Mouse (Mus musculus) intestine, embryonic 16.5 days (tissue): ENCODE data around the gene Kif6. TPM values are rescaled to one million over a fixed set of nuclear protein-coding genes. Genes with fewer than 3 reads are reported as not detected.

Experiments
- ATAC-seq: fragments of 200-750 bp; cut with Nextera tagmentation; 2 replicates; pipeline ENCODE4 v1.8.0; 2017; ENCODE audit warnings: moderate TSS enrichment, moderate library complexity
- H3K27ac ChIP-seq: fragments of 300-500 bp; sonication (generic); 2 replicates; pipeline ENCODE4 v1.5.1; 2014; ENCODE audit warnings: mild to moderate bottlenecking, low read length
- H3K27me3 ChIP-seq: fragments of 300-500 bp; sonication (generic); replicated peaks from 2 replicates; pipeline ENCODE4 v1.6.1; 2014; ENCODE audit warnings: low read length, control low read depth, mixed read lengths; ENCODE audit not compliant: control insufficient read depth, insufficient read depth
- H3K36me3 ChIP-seq: fragments of 300-500 bp; sonication (generic); 2 replicates; pipeline ENCODE4 v1.6.1; 2014; ENCODE audit warnings: low read length, control low read depth; ENCODE audit not compliant: control insufficient read depth, insufficient read depth
- H3K4me1 ChIP-seq: fragments of 300-500 bp; sonication (generic); 2 replicates; pipeline ENCODE4 v1.6.1; 2014; ENCODE audit warnings: low read length, control low read depth, mixed read lengths; ENCODE audit not compliant: control insufficient read depth, insufficient read depth
- H3K4me2 ChIP-seq: fragments of 300-500 bp; sonication (generic); 2 replicates; pipeline ENCODE4 v1.6.1; 2014; ENCODE audit warnings: low read depth, low read length, control low read depth
- H3K4me3 ChIP-seq: fragments of 300-500 bp; sonication (generic); 2 replicates; pipeline ENCODE4 v1.5.1; 2014; ENCODE audit warnings: mild to moderate bottlenecking, low read length
- H3K9ac ChIP-seq: fragments of 300-500 bp; sonication (generic); 2 replicates; pipeline ENCODE4 v1.6.1; 2014; ENCODE audit warnings: low read depth, low read length
- H3K9me3 ChIP-seq: fragments of 300-500 bp; sonication (generic); 2 replicates; pipeline ENCODE4 v1.6.1; 2016; ENCODE audit warnings: low read length, control low read depth; ENCODE audit not compliant: control insufficient read depth
- WGBS: fragments of 180-500 bp; shearing (Covaris S2); extraction: QIAGEN DNeasy Blood & Tissue Kit; methylation state at CpG from one replicate; pipeline ENCODE4 v1.1.7; 2014; 5-methylcytosine and 5-hydroxymethylcytosine counted together
- polyA plus RNA-seq: library from polyadenylated mRNA; unstranded; fragments of >200 nt; fragmentation: Nextera tagmentation; extraction: Ambion mirVana; gene quantifications from 2 replicates; pipeline ENCODE4 v1.2.1, GENCODE M21; 2015

Gene Kif6
- polyA plus RNA-seq, 1 experiment from 2014 or later = 1.1 TPM

DNA sequence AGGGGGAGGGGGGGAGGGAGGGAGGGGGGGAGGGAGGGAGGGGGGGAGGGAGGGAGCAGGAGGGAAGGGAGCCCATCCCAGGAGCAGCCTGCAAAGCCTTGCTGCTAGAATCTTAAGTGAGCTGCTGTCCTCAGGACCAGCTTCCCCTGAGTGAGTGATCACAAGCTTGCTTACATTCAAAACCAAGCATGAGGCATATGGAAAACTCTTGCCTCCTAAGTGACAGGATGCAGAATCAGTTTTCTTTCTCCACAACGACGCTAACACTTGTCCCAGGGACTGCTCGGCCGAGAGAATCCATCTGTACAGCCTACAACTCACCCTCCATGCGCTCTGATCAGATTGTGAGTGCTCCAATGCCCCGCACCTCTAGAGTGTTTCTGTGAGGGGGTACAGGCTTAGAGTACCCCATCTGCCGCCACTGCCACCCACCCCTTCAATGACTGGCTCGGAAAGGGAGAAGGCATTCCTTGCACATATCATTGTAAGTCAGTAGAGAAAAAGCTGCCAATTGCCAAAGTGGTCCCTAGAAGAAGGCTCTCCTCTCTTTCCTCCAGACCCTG is 251.8 kb downstream of the Kif6 start:
- Histone ChIP-seq H3K9ac (no peak overlapping the region), H3K36me3 (no peaks in the 10 kb centered on the region), H3K4me3 (no peak overlapping the region), H3K4me2 (no peak overlapping the region), H3K27me3 (no peaks in the 10 kb centered on the region), H3K9me3 (no peaks in the 10 kb centered on the region; the same call in 1 of the 2 replicates), H3K4me1 (no peaks in the 10 kb centered on the region), H3K27ac (no peak overlapping the region)
- 61% methylated on average over 8 of the region's 8 CpGs for WGBS
- ATAC-seq = no peak

DNA sequence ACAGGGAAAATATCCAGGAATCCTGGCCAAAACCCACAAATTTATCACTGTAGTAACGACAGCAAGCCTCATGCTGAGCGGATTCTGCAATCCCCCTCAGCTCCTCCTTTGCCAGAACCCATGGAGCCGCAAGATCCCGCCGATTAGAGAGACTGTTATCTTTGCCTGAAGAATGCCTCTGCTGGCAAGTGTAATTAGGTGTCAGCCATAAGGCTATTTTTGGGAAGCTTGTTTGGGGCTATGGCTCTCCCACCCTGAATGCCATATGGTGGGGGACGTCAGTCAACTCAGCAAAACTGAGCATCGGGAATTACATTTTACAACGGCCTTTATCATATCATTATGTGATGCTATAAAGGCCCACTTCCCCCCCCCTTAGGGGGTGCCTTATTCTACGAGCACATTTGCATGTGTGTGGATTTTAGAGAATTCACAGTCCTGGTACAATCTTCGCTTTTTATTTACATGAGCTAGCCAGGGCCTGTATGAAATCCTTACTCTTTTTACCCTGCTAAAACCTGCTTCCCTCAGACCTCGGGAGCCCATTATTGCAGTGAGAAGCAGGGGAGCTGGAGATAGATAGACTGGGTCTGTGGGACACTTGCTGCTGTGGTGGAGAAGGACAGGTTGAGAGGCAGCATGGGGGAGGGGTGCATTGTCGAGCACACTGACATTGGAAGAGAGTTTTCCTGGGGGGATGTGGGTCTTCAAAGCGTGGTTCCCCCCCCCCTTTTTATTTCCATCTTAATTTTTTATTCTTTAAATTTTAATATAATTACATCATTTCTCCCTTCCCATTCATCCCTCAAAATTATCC is 252.6 kb downstream of the Kif6 start:
- Histone ChIP-seq H3K9ac (no peak overlapping the region), H3K9me3 (no peaks in the 10 kb centered on the region; the same call in 1 of the 2 replicates), H3K27me3 (no peaks in the 10 kb centered on the region), H3K27ac (no peak overlapping the region), H3K4me2 (no peak overlapping the region), H3K36me3 (no peaks in the 10 kb centered on the region), H3K4me1 (no peaks in the 10 kb centered on the region), H3K4me3 (no peak overlapping the region)
- 34% methylated on average over 13 of the region's 13 CpGs for WGBS
- ATAC-seq = no peak

DNA sequence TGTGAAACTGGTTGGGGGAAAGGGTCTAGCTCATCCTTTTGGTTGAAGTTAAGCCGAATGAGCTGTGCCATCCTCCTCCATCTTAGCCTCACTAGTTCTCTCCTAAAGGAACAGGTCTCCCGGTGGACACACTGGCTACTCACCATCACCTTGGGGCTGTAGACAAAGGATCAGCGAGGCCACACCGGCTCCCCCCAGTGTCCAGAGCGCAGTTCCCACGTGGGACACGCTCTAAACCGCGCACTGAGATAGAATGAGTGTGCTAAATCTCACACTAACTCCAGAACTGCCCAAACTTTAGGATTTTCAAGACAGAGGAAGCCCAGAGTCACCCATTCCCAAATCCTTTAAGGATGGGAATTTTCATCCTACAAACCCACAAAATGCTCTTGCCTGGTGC is 254.3 kb downstream of the Kif6 start:
- H3K27ac ChIP-seq = no peak overlapping the region
- H3K4me3 ChIP-seq = no peak overlapping the region
- H3K36me3 ChIP-seq = no peaks in the 10 kb centered on the region
- WGBS = 77% methylated on average over 9 of the region's 9 CpGs
- ATAC-seq = no peak
- H3K4me2 ChIP-seq = no peak overlapping the region
- no peak overlapping the region for H3K9ac ChIP-seq
- no peaks in the 10 kb centered on the region for H3K4me1 ChIP-seq
- H3K9me3 ChIP-seq = no peaks in the 10 kb centered on the region; the same call in 1 of the 2 replicates
- H3K27me3 ChIP-seq = no peaks in the 10 kb centered on the region

DNA sequence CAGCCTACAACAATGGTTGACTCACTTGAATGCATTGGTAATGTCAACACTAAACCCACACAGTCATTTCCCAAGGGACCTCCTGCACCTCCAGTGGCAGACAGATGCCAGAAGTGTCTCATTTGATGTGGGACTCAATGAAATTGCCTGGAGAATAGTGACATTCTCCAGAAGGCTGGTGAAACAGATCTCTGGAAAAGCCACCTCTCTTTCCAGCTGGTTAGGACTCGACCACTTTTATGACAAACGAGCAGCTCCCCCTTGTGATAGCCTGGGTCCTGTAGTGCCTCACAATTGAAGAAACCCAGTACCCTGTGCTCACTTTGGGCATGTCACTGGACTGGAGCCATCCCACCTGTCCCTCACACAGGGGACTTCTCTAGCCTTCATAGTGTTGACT is 257.4 kb downstream of the Kif6 start:
- Histone ChIP-seq H3K27ac (no peak overlapping the region), H3K4me3 (no peak overlapping the region), H3K4me1 (0 out of 2 replicates have a peak, but pooled peaks cover 2% of the 10 kb centered on the region), H3K27me3 (no peaks in the 10 kb centered on the region), H3K9me3 (no peaks in the 10 kb centered on the region), H3K36me3 (no peaks in the 10 kb centered on the region), H3K4me2 (no peak overlapping the region), H3K9ac (no peak overlapping the region)
- no peak for ATAC-seq
- 14% methylated on average over 2 of the region's 2 CpGs for WGBS

DNA sequence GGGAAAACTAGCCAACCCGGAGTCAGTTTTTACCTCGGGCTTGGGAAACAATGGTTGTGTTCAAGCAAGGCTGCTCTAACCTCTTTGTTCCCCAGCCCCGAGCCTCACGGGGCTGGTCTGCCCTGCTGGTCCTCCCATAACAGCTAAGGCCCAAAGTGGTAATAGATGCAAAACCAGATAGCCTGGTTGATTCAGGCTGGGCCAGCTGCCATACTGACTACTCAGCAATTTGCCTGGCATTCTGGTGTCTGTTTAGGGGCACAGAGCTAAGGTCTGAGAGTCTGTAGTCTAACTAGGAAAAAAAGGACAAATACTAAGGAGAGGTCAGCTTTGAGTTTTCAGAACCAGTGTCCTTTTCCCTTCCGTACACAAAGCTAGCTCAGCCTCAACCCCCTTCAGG is 259.8 kb downstream of the Kif6 start:
- Histone ChIP-seq H3K27ac (no peak overlapping the region), H3K36me3 (no peaks in the 10 kb centered on the region), H3K9me3 (no peaks in the 10 kb centered on the region), H3K4me2 (no peak overlapping the region), H3K27me3 (no peaks in the 10 kb centered on the region), H3K9ac (no peak overlapping the region), H3K4me3 (no peak overlapping the region), H3K4me1 (0 out of 2 replicates have a peak, but pooled peaks cover 2% of the 10 kb centered on the region)
- no peak for ATAC-seq
- WGBS = 77% methylated on average over 5 of the region's 5 CpGs

DNA sequence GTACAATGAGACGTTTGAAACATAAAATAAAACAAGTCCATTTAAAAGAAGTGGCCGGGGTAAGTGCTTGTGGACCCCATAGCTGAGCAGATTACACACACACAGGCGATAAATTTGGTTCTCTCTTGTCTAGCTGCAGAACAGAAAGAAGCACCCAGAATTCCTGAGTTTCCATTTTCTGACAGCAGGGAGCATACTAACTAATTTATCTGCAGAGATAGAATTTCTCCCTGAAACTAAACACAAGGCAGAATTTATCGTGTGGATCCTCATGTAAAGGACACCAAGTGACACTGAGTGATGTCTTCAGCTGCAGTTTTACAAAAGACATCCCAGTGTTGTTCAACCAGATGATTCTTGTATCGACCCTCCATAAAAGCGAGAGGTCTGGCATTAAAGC is 260.5 kb downstream of the Kif6 start:
- ATAC-seq = no peak
- Histone ChIP-seq H3K9me3 (no peaks in the 10 kb centered on the region), H3K4me2 (no peak overlapping the region), H3K9ac (no peak overlapping the region), H3K27ac (no peak overlapping the region), H3K36me3 (no peaks in the 10 kb centered on the region), H3K4me3 (no peak overlapping the region), H3K27me3 (no peaks in the 10 kb centered on the region), H3K4me1 (0 out of 2 replicates have a peak, but pooled peaks cover 2% of the 10 kb centered on the region)
- whole genome bisulfite sequencing = 41% methylated on average over 6 of the region's 6 CpGs

DNA sequence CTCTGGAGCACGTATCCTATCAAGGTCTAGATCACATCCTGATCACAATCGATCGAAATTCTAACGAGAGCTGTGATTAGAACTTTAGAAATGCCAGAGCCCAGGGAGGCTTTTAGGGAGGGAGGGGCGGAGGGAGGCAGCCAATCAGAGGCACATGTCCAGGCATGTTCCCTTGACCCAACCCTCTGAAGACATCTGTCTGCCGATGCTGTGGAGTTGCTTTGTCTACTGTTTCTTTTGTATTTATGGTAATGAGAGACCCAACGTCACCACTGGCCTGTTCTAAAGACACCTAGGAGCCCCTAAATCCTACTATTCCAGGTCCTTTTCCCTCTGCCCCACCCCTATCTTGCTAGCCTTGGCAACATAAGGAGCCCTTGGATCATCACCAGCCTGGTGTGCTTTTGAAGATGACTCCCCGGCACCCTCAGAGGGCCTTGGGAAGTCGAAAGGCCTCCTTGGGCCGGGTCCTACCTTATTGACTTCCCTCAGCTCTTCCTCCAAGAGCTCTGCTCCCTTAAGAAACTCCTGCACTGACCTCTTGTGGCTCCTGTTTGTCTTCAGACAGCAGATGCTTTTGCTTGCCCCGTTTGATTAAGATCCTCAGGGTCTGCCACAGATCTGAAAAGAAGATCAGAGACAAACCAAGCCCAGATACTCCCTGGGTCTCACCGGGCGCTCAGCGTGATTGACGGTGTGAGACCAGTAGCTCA is 261.2 kb downstream of the Kif6 start:
- Histone ChIP-seq H3K27me3 (no peaks in the 10 kb centered on the region), H3K36me3 (no peaks in the 10 kb centered on the region), H3K4me3 (no peak overlapping the region), H3K4me1 (0 out of 2 replicates have a peak, but pooled peaks cover 2% of the 10 kb centered on the region), H3K9me3 (no peaks in the 10 kb centered on the region), H3K27ac (no peak overlapping the region), H3K4me2 (no peak overlapping the region), H3K9ac (no peak overlapping the region)
- WGBS = 45% methylated on average over 15 of the region's 15 CpGs
- ATAC-seq = no peak

DNA sequence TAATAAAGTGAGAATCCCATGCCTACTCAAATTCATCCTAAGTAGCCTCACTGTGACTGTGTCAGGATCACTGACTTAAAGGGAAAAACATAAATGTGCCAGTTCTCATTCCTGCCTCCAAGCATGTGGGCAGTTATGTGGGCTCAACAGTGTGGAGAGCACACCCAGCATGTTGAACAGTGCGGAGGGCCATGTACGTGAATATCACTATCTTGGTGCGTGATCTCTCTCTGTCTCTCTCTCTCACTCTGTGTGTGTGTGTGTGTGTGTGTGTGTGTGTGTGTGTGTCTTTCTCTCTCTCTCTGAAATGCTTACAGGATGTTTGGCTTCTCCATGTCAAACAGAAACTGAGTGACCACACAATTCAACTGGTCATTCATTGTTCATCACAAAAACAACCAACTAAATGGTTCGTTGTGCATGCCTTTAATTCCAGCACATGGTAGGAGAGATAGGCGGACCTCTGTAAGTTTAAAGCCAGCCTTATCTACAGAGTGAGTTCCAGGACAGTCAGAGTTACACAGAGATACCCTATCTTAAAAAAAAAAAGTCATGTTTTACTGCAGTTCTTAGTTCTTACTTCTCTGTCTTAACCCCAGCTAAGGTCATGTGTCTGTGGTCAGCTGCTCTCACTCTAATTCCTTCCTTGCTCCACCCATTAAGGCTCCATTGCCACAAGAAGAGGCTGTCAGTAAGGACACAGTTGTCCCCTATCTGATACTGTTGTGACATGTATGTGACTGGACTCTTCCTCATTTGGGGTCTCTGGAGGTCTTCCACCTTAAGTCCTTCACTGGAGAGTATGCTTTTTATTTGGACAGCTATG is 266.2 kb downstream of the Kif6 start:
- Histone ChIP-seq H3K27me3 (no peaks in the 10 kb centered on the region), H3K9me3 (no peaks in the 10 kb centered on the region), H3K9ac (no peak overlapping the region), H3K36me3 (no peaks in the 10 kb centered on the region), H3K4me1 (peaks cover 8% of the 10 kb centered on the region; the same call in 1 of the 2 replicates), H3K27ac (no peak overlapping the region), H3K4me2 (no peak overlapping the region), H3K4me3 (no peak overlapping the region)
- ATAC-seq = no peak
- 82% methylated on average over 5 of the region's 5 CpGs for WGBS

DNA sequence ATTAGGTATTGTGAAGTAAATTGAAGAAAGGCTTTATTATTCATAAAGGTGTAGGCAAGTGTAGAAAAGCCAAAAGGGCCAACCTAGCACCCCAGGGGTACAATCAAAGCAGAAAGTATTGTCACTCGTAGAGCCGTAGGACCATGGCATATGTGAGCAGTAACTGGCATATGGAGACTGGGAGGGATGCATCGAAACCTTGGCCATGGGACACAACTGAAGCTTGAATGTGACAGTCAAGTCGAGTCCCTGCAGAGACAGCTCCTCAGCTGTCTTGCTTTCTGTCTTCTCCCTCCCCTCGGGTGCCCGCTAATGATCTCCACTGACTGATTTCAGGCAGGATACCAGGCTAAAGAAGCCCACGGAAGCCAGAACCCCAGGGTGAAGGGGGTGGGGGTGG is 266.9 kb downstream of the Kif6 start:
- Histone ChIP-seq H3K9ac (no peak overlapping the region), H3K4me3 (no peak overlapping the region), H3K4me1 (peaks cover 7% of the 10 kb centered on the region; the same call in 1 of the 2 replicates), H3K4me2 (no peak overlapping the region), H3K27me3 (no peaks in the 10 kb centered on the region), H3K36me3 (no peaks in the 10 kb centered on the region), H3K27ac (no peak overlapping the region), H3K9me3 (no peaks in the 10 kb centered on the region)
- no peak for ATAC-seq
- 84% methylated on average over 7 of the region's 7 CpGs for WGBS
